Mouse (Mus musculus): ENCODE measurements at regions not wholly inside any gene's neighbourhood (a gene's known extent, or its start where the extent isn't known, plus 50 kb on each side); places are given as distances from the start of the nearest gene placed in this dataset.

GRCm38 (mm10) chr12:51128274-51128673, 219.6 kb upstream of the G2e3 start:
- no peak for DNase-seq (ENCODE audit: low spot score in 2 of 2)

DNA sequence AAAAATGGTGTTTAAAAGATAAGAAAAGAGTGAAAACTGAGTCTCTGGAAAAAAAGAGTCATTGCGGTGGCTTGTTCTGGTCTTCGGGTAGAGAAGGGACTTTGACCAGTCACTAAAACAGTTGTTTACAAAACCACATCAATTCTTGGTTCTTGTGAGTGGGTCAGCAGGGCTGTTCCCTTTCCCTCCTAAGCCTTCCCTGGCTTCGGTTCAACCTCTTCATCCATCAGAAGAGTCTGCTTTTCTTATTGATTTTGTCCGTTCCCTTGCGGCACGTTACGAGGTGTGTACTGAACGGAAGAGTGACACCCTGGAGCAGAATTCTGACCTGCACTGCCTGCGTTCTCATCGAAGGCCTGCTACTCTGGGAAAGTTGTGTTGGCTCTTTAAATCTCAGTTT, 229.1 kb upstream of the G2e3 start:
- DNase-seq (ENCODE audit: low spot score in 2 of 2) = no peak

- DNase-seq (ENCODE audit: low spot score in 2 of 2) = peak; percentile 92 to 95
Measured at GRCm38 (mm10) chr12:51118021-51118694, 229.7 kb upstream of the G2e3 start.

DNA sequence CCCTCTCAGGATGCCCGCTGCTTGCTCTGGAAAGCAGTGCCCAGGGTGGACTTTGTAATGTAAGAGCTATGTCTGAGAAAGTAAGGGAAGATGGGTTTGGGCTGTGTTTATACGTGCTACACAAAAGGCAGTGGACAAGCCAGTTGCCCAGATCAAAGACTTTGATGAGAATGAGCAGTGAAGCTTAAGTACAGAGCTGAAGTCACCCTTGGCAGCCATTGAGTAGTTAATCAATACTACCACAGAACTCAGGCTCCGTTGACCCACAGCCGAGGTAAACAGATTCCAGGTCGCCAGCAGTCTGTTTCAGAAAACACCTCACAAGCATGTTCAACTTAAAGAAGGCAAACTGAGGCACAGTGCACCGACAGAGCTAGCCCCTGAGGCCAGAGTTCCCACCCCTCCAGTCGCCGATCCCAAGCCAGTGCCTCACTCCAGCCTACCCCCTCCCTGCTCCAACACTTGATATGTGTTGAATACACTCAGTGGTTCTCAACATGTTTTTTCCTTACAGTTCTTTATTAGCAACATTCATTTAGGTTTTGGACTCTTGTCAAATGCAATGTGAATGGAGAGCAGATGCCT, 230.3 kb upstream of the G2e3 start:
- peak in 1 of 2 experiments; percentile 44 for DNase-seq (ENCODE audit: low spot score in 2 of 2)

DNA sequence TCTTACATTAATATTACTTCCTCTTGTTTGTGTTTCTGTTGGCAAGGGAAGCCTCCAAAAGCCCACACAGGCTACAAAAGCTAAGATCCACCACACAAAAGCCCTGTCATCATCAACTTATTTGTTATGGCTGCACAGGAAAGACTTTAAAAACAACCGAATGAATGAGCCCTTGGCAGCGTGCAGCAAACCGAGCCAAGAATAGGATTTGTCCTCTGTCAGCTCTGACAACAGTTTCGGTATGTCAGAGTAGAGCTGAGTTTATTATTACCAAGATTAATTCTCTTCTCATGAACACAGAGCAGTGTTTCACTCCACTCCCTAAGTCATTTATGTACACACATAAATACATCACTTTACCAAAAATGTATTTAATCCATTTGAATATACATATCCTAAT, 236.1 kb upstream of the G2e3 start:
- no peak for DNase-seq (ENCODE audit: low spot score in 2 of 2)

DNA sequence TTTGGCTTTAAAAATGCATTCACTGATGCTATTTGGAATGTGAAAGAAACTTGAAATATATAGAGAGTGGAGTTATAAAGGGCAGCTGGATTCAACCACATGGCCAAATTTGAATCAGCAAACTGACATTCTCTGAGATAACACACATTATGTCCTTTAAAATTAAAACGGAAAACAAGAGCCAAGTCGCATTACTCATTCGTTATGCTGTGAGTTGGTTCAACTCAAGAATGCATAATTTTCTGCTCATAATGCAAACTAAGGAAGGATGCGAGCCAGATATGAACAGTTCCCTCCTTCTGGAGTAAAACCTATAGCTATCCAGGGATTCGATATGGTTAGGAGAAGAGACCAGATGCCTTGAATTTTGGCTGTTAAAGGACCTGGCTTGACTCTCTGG, 239.8 kb upstream of the G2e3 start:
- peak in 1 of 2 experiments; percentile 51 for DNase-seq (ENCODE audit: low spot score in 2 of 2)

DNA sequence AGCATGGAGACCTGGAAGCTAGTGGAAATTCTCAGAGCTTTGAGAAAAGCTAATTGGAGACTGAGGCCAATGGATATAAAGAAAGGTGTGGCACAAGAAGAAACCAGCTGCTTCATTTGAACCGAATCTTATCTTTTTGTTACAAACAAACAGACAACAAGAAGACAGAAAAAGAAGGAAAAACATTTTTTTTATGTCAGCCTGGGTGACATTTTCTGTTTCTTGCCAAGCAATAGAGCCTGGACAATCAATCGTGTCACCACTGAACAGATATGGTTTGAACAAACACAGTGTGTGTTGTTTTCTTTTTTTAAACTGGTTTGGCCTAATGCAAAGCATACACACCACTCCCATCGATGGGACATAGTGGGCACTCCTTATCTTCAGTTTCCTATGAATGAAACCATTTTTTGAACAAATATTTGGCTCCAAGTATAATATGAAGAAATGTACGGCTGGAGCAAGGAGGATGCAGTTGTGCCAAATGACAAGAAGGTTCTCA, 244.3 kb upstream of the G2e3 start:
- no peak for DNase-seq (ENCODE audit: low spot score in 2 of 2)

DNA sequence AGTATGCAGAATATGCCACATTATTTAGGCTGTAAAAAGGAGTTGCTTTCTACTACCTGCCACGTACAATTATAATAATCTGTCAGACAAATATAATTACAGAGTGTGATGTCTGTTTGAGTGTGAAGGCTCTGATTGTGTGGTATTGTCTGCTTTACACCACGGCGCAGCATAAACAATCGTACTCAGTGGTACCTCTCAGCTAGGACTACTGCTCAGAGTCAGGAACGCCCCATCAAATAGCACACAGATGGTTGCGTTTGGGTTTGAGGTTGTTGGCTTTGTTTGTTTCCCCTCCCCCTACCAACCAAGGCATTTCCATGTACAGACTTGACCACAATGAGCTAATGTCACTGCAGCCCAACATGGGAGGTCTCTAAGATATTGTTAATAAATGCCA, 246.2 kb upstream of the G2e3 start:
- no peak for DNase-seq (ENCODE audit: low spot score in 2 of 2)

DNA sequence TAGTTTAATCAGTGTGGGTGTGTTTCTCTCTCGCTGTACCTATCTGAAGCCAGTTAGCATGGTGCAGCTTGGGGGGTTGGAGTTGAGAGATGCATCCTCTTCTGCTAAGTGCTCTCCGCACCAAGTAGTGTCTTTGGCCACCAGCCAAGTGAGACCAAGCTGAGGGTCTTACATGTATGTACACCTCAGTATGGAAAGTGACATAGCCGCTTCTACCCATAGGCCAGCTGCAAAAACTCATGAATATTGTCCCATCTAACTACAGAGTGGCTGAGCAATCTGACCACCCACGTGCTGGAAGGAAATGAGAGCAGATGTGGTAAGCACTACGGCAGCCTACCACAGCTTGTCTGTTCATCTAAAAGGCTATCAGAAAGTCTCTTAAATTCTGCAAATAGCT, 247.0 kb upstream of the G2e3 start:
- peak in 1 of 2 experiments; percentile 33 for DNase-seq (ENCODE audit: low spot score in 2 of 2)

DNA sequence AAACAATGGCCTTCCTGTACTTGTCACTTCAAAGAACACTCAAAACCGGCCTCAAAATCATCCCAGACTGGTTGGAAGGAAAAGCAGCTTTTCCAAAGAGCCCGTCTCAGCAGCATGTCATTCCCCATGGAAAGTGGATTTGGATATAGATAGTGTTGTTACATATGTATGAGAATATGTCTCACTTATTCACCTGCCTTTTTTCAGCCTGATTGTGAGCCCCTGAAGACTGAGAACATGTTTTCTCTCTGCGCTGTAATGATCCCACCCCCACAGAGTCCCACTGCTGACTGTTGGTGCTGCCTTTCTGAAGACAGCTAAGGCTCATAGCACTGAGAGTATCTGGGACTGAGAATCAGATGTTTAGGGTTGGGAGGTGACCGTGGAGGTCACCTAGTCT, 251.9 kb upstream of the G2e3 start:
- DNase-seq (ENCODE audit: low spot score in 2 of 2) = peak; percentile 26 to 53

GRCm38 (mm10) chr12:51089324-51089723, 258.5 kb upstream of the G2e3 start:
- no peak for DNase-seq (ENCODE audit: low spot score in 2 of 2)

GRCm38 (mm10) chr12:51081809-51082208, 266.1 kb upstream of the G2e3 start:
- DNase-seq (ENCODE audit: low spot score in 2 of 2) = peak in 1 of 2 experiments; percentile 40

DNA sequence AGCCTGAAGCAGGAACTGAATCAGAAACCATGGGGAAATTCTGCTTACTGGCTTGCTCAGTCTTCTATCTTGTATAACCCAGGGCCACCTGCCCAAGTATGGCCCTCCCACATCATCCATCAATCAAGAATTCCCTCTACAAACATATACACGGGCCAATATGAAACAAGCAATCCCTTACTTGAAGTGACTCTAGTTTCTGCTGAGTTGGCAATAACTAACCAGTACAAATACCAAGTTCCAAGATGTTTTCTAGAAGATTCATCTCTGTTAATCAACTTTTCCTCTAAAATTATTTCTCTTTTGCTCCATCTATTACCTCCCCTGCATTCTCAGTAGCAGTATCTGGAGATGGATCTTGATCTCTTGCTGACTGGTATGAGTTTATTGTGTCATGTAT, 274.4 kb upstream of the G2e3 start:
- no peak for DNase-seq (ENCODE audit: low spot score in 2 of 2)

- DNase-seq (ENCODE audit: low spot score in 2 of 2) = no peak
Measured at GRCm38 (mm10) chr12:51060931-51061330, 286.9 kb upstream of the G2e3 start.

DNA sequence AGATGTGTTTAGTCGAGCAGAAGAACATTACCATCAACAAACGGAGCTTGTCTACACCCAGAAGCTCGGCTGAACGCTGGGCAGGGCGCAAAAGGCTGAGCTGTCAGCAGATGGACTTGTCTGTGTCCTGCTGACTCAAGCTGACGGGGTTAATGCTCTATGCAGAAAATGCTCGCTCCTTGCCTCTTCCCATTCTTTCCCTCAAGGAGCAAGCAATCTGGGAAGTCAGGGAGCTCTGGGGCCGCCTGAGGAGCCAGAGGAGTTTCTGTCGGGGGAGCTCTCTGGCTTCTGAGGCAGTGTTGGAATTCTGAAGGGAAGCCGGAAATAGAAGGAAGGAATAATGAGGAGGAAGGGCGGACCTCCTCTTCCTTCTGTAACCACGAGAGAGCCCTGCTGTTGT, 289.3 kb upstream of the G2e3 start:
- peak; percentile 39 to 40 for DNase-seq (ENCODE audit: low spot score in 2 of 2)

DNA sequence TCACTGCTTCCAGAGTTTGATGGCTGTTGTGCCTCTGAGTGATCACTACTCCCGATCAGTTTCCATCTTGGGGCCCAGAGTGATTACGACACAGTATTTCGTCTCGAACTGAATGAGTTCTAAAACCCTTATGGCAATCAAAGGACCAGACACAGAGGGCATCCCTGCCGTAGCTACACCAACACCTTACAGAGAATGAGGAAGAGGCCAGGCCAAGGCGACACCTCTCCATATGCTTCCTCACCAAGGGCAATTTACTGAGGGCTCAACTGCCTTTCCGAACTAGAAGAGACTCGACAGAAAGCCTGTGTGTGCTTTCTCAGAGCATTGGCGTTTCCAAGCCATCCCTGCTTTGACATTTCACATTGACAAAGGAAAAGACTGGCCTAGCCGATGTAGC, 289.8 kb upstream of the G2e3 start:
- DNase-seq (ENCODE audit: low spot score in 2 of 2) = no peak

GRCm38 (mm10) chr12:51047116-51047515, 300.7 kb upstream of the G2e3 start:
- no peak for DNase-seq (ENCODE audit: low spot score in 2 of 2)

DNA sequence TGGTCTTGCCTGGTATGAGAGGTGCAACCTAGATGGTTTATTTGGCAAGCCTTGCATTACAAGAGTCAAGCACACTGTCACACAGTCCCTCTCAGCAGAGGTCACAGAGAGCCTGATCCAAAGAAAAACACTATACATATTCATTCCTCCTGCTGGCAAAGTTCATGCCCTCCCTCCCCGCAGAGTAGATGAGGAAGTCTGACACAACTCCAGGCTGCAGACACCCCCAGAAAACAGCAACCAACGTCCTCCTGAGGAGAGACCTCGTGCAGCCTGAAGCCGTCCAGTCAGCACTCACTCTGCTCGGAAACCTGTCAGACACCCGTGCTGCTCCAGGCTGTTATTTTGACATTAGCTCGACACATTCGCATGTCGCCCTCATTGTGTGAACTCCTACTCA, 302.4 kb upstream of the G2e3 start:
- DNase-seq (ENCODE audit: low spot score in 2 of 2) = no peak

DNA sequence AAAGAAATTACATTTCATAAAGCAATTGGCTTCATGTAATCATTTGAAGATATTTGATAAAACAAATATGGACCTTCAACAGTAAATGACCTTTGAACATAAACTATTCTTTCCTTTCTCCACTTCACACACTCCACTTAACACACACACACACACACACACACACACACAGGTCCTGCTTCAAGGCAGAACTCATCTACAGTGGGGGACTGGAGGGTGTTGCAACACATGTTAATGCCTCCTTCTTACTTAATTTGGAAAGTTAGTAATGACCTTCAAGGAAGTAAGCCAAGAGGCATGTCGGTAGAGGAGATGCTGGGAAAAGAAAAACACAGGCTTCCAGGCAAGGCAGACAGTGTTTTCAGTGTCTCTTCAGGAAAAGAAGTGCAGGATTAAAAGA, 302.8 kb upstream of the G2e3 start:
- DNase-seq (ENCODE audit: low spot score in 2 of 2) = no peak

- DNase-seq (ENCODE audit: low spot score in 2 of 2) = no peak
Measured at GRCm38 (mm10) chr12:51032193-51032592, 315.7 kb upstream of the G2e3 start.

GRCm38 (mm10) chr12:51028601-51029174, 319.2 kb upstream of the G2e3 start:
- DNase-seq (ENCODE audit: low spot score in 2 of 2) = no peak

DNA sequence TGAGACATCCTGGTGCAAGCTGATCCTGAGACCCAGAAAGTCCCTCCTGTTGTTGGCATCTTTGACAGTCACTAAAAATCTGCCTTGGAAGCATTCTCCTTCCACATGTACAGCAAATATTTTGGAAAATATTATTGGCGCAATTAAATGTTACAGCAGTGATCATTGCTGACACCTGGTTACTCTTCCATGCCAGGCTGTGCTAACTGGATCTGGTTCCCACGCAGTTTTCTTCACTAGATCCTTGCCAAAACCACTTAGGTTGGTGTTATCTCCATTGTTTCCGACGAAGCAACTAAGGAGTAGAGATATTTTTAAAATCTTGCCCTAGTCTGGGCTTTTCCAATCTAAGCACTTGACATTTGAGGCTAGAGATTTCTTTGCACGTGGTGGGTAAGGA, 321.8 kb upstream of the G2e3 start:
- no peak for DNase-seq (ENCODE audit: low spot score in 2 of 2)

- no peak for DNase-seq (ENCODE audit: low spot score in 2 of 2)
Measured at GRCm38 (mm10) chr12:51025531-51025930, 322.3 kb upstream of the G2e3 start.
